Mouse (Mus musculus): ENCODE data around the gene Ndufa8.

DNA sequence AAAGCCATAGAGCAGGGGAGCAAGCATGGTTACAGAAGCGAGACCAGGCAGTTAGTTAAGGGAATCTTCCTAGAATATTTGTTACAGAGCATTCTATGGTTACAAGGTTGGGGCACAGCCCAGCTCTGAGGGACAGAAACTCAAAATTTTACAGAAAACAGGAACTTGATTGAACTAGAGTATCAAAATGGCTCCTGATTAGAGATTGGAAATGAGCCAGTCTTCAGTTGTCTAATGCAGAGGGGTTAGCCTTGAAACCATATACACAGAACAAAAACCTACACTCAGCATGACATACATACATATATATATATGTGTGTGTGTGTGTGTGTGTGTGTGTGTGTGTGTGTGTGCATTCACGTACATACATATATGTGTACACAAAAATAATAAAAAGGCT, 55.7 kb downstream of the Ndufa8 start:
- no peak for TF ChIP-seq CTCF (IDR thresholded peaks at IDR 0.05; ENCODE audit: control insufficient read depth, insufficient read depth, insufficient replicate concordance, low read depth, low read length)
- no peak for TF ChIP-seq POLR2A (IDR thresholded peaks at IDR 0.05; ENCODE audit: control insufficient read depth, low read depth, low read length)
